ENCODE assay signal across 33 mouse cellular contexts in genomic region chr6:120054412-120054811, GRCm38 (mm10). TPM values are rescaled to one million over a fixed set of nuclear protein-coding genes. Genes with fewer than 3 reads are reported as not detected.
"Had no signal": no experiment of that assay in that cellular context is flagged by ENCODE, and none has a peak within 500 bp of the region (broad histone marks: within the 10 kb centered on the region; RNA-seq: fewer than 3 reads in every experiment).

No protein-coding gene starts in this region.

- H3K9me3 ChIP-seq: heart, embryonic 15.5 days; hindbrain, embryonic 12.5 days; intestine, embryonic 15.5 days; limb, embryonic 13.5 days; limb, embryonic 15.5 days; liver, embryonic 12.5 days had no signal

- H3K27me3 ChIP-seq: heart, embryonic 13.5 days; heart, embryonic 15.5 days; hindbrain, embryonic 12.5 days; intestine, embryonic 15.5 days; limb, embryonic 13.5 days; limb, embryonic 15.5 days; liver, embryonic 12.5 days had no signal

- H3K27ac ChIP-seq: heart, embryonic 13.5 days; heart, embryonic 15.5 days; hindbrain, embryonic 10.5 days; hindbrain, embryonic 12.5 days; hindbrain, embryonic 14.5 days; intestine, embryonic 15.5 days; kidney, postnatal 0 days; limb, embryonic 13.5 days; limb, embryonic 15.5 days; liver, embryonic 12.5 days; liver, embryonic 14.5 days had no signal

- H3K4me1 ChIP-seq: hindbrain, embryonic 10.5 days; hindbrain, embryonic 12.5 days; intestine, embryonic 15.5 days; limb, embryonic 13.5 days; liver, embryonic 12.5 days had no signal

- DNase-seq: gastrocnemius, postnatal 25 days; heart, adult 18-20 months; heart, postnatal 14 days; heart, postnatal 4 days; kidney, adult 18-20 months; kidney, adult 8-10 months; kidney, postnatal 14 days; kidney, postnatal 36 days; layer of hippocampus, adult 9-11 months; layer of hippocampus, postnatal 36 days; left cerebral cortex, postnatal 4 days had no signal

- H3K4me3 ChIP-seq: heart, embryonic 13.5 days; heart, embryonic 15.5 days; hindbrain, embryonic 10.5 days; hindbrain, embryonic 12.5 days; intestine, embryonic 15.5 days; limb, embryonic 13.5 days; limb, embryonic 15.5 days; liver, embryonic 12.5 days had no signal

- H3K36me3 ChIP-seq: heart, embryonic 13.5 days; heart, embryonic 15.5 days; hindbrain, embryonic 10.5 days; hindbrain, embryonic 12.5 days; intestine, embryonic 15.5 days; limb, embryonic 13.5 days; limb, embryonic 15.5 days; liver, embryonic 12.5 days had no signal

RNA-seq across cellular contexts. Expression of gene Ninj2, which starts 38.7 kb away (rescaled TPM):
- total RNA-seq: gastrocnemius, adult 8-10 months; gastrocnemius, postnatal 25 days; gastrocnemius, postnatal 4 days; granulocyte monocyte progenitor cell, adult 5-6 weeks; heart, adult 18-20 months; heart, postnatal 14 days; heart, postnatal 4 days; left cerebral cortex, postnatal 4 days; liver, adult 2 months had no signal
- polyA plus RNA-seq: heart, embryonic 11.5 days; heart, embryonic 13.5 days; heart, postnatal 0 days; hindbrain, embryonic 10.5 days; hindbrain, embryonic 12.5 days; hindbrain, embryonic 14.5 days; hindbrain, embryonic 16.5 days; intestine, embryonic 15.5 days; intestine, postnatal 0 days; kidney, embryonic 14.5 days; kidney, postnatal 0 days; large intestine, adult 2 months; limb, embryonic 11.5 days; liver, adult 2 months; liver, embryonic 12.5 days had no signal
